Mouse (Mus musculus) CD8-positive naive resting alpha-beta T cell, adult 2 months (primary cell): Measurements from ENCODE around the gene Cops4.

Experiments used
- DNase-seq, 2 experiments: peaks; one replicate each; pipeline ENCODE4 v3.0.0; 2022; ENCODE audit warnings: low read depth in 2 of 2, low spot score in 2 of 2

The Cops4 gene

GRCm38 (mm10) chr5:100518049-100519026 is at the start of gene Cops4:
Gene Cops4, plus strand, starts transcription at chr5:100518309.
- DNase-seq, result peak; percentile 95 to 96

GRCm38 (mm10) chr5:100476328-100476727 is 41.8 kb upstream of the Cops4 start:
- no peak for DNase-seq

- DNase-seq, result no peak
Observed at GRCm38 (mm10) chr5:100477604-100478003, 40.5 kb upstream of the Cops4 start.

DNA sequence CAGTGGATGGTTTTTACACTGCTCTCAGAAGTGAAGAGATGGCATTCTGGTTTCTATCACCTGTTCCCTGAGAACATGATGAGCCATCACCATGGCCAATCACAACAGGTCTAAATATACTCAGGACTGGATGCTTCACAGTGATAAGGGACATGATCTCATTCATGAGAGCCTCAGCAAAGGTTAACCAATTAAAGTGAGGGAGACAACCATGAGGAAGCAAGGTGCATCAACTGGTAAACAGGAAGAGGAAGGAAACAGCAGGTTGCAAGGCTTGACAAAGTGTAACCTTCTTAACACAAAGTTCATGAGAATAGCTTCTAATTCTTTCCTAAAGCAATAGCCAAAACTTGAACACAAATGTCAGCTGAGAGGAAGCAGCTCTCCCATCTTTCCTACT is 34.5 kb upstream of the Cops4 start:
- no peak for DNase-seq

DNA sequence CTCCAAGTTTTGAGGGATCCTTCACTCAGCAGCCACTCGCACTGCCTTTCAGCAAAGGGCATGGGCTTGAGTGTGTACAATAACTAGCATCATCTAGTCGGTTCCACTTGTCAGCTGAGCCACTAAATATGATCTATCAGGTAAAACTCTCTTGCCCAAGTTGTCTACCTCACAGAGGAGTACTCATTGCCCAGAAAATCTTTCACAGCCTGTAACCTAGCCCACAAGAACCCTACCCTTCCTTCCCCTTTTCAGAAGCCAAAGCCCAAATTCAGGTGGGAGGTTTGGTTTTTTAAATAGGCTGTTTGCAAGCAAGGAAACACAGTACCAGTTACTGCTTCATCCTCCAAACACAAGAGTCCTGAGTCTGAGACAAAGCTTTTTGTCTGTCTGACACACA is 31.0 kb upstream of the Cops4 start:
- no peak for DNase-seq

GRCm38 (mm10) chr5:100488231-100488630 is 29.9 kb upstream of the Cops4 start:
- no peak for DNase-seq

GRCm38 (mm10) chr5:100489340-100489739 is 28.8 kb upstream of the Cops4 start:
- DNase-seq, result no peak

- DNase-seq, result no peak
Observed at GRCm38 (mm10) chr5:100491704-100492103, 26.4 kb upstream of the Cops4 start.

DNA sequence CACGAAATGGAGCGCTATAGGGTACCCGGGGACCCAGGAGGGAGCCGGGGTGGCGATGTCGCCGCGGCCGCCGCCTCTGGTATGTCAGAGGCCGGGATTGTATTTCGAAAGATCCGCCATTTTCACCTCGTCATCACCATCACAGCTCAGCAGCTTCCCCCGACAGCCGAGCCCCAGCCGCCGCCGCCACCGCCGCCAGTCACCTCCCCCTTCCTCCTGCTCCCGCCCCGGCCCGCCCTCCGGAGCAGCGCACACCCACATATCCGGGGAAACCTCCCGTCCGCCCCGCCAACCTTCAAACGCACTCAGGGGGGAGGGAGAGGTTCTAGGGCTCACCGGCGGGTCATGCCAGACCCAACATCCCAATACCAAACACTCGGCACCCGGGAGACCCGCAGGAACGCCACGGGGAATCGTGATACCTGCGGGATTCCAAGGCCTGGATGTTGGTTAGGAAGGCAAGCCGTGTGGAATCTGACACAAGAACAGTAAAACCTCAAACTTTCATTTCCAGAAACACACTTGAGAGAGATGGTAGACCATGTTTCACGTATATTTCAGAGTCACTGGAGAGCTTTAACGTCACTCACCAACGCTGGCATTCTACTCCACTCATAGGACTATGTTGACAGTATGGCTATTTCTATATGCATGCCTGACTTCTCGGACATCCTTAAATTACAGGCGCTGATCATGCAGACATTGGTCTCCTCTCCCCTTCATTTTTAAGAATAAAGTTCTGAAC is 19.5 kb upstream of the Cops4 start:
- peak; percentile 71 to 74 for DNase-seq

DNA sequence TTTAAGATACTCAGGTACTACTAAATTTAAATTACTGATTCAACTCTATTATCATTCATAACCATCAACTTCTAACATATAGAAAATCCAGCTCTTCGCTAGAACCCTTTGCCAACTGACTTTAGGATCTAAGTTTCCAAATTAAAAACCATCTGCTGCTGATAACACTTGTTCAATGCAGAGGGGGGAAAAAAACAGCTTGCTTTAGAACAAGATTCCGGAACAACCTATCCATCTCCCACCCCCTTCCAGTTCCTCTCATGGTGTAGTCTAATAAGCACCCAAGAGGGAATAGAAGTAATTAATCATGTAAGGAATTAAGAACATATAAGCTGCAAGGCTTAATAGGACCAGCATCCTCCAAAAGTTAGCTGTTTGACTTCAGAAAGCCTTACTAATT is 18.9 kb upstream of the Cops4 start:
- DNase-seq, result no peak

- peak; percentile 14 to 30 for DNase-seq
Observed at GRCm38 (mm10) chr5:100499831-100500304, 18.2 kb upstream of the Cops4 start.

DNA sequence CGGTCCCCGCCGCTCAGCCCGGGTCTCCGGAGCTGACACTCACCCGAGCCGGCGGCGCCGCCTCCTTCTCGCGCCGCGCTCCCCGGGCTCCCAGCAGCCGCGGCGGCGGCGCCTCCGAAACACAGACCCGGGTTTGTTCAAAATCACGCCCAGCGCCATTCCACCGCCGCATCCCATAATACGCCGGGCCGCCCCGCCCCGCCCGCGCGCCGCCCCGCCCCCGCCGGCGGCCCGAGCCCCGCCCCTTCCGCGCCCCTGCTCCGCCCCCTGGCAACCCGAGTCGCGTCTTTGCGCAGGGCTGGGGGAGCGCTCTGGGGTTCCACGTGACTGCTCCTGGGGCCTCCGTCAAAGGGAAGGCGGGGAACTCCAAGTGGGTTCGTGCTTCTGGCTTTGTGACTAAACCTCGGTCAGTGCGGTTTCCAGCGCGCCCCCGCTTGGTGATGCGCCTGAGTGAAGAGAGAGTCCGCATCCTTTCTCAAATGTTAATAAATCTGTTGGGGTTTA is 17.6 kb upstream of the Cops4 start, which contains the start of gene Lin54:
Gene Lin54, minus strand, starts transcription at position 182 of the 504 bp plus-strand sequence.
- peak; percentile 90 to 93 for DNase-seq

GRCm38 (mm10) chr5:100501267-100501666 is 16.8 kb upstream of the Cops4 start:
- no peak for DNase-seq

GRCm38 (mm10) chr5:100509247-100509646 is 8.9 kb upstream of the Cops4 start:
- DNase-seq, result no peak

DNA sequence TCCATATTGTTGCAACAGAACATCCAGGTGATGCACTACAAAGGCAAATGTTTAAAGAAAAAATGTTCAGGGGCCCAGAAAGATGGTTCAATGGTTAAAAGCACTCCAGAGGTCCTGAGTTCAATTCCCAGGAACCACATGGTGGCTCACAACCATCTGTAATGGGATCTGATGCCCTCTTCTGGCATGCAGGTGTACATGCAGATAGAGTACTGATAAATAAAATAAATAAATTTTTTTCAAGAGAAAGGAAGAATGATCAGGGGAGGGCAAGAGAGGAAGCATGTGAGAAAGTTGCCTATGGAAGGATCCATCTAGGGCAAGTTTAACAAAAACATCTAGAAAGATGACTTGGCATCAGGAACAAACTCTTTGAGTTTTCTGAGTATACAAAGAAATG is 5.5 kb upstream of the Cops4 start:
- no peak for DNase-seq

- DNase-seq, result no peak
Observed at GRCm38 (mm10) chr5:100519027-100519411, 910 bp downstream of the Cops4 start.

GRCm38 (mm10) chr5:100520223-100520622 is 2.1 kb downstream of the Cops4 start:
- DNase-seq, result no peak

DNA sequence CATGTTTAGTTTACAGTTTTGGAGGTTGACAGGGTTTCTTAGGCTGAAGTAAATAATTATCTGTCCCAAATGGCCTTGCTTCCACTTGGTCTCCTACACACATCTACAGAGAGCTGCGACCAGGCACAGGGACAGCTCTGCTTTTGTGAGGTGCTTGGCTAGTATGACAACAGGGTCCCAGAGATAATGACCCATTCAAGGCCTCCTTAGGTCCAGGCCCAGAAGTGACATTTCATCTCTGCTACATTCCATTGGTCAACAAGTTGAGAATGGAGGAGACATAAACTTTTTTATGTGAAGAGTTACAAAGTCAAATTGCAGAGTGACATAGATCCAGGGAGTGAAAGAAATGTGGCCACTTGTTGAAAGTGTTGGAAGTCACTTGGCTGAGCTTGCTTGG is 5.2 kb downstream of the Cops4 start:
- DNase-seq, result no peak

- no peak for DNase-seq
Observed at GRCm38 (mm10) chr5:100524921-100525320, 6.8 kb downstream of the Cops4 start.

GRCm38 (mm10) chr5:100525620-100526019 is 7.5 kb downstream of the Cops4 start:
- DNase-seq, result no peak

GRCm38 (mm10) chr5:100526164-100526563 is 8.1 kb downstream of the Cops4 start:
- peak; percentile 65 to 70 for DNase-seq

DNA sequence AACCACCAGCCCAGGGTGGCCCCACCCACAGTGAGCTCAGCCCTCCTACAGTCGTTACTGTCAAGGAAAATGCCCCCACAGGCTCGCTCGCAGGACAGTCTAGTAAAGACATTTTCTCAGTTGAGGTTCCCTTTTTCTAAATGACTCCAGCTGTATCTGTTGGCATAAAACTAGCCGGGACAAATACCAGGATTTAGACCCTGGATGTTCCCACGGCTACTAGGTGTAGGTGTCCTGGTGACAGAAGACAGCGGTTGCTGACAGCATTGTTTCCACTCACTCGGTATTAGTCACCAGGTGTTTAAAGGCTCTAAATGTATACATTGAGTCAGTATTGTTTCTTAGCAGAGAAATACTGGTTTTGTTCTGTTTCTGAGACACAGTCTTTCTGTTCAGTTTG is 17.7 kb downstream of the Cops4 start:
- no peak for DNase-seq
